Mouse (Mus musculus) CH12.LX (cell line): ENCODE results near the gene Slc6a9. TPM values are rescaled to one million over a fixed set of nuclear protein-coding genes. Genes with fewer than 3 reads are reported as not detected.

Source experiments
- DNase-seq: peaks from one replicate; pipeline ENCODE4 v3.0.0-alpha.2; 2013; ENCODE audit errors: extremely low read depth
- H3K27ac ChIP-seq: 2 replicates; pipeline ENCODE4 v1.5.1; 2012; ENCODE audit warnings: low read depth, mild to moderate bottlenecking, control low read depth, moderate library complexity; ENCODE audit not compliant: insufficient read depth
- H3K27me3 ChIP-seq: replicated peaks from 2 replicates; pipeline ENCODE3; 2012; ENCODE audit warnings: inconsistent platforms
- H3K36me3 ChIP-seq, 2 experiments: replicated peaks in 1 of 2; 2 replicates each; pipeline versions ENCODE3 to v1.6.1; 2012; ENCODE audit warnings: inconsistent platforms in 1 of 2, low read length in 1 of 2, mild to moderate bottlenecking in 1 of 2, mixed read lengths in 1 of 2, moderate library complexity in 1 of 2; ENCODE audit not compliant: control insufficient read depth in 1 of 2, insufficient read depth in 1 of 2
- H3K4me1 ChIP-seq, 2 experiments: 2 replicates each; pipeline ENCODE4 v1.6.1; 2012; ENCODE audit warnings: inconsistent platforms in 1 of 2, moderate library complexity in 1 of 2; ENCODE audit not compliant: insufficient read depth in 2 of 2, control insufficient read depth in 1 of 2
- H3K4me2 ChIP-seq: 2 replicates; pipeline ENCODE4 v1.6.1; 2012; ENCODE audit warnings: low read depth, mild to moderate bottlenecking, control low read depth; ENCODE audit not compliant: poor library complexity, insufficient read depth, severe bottlenecking
- H3K4me3 ChIP-seq, 3 experiments: fragments of 150-350 bp in 1 of 3; sonication (generic) in 1 of 3; replicated peaks in 1 of 3; 2 replicates each; pipeline versions ENCODE3 to v1.5.1; 2011 to 2012; ENCODE audit warnings: low read depth in 2 of 3, low read length in 2 of 3, mild to moderate bottlenecking in 2 of 3, moderate library complexity in 2 of 3, control low read depth in 1 of 3, improper control_type of control experiment in 1 of 3, inconsistent platforms in 1 of 3, mixed read lengths in 1 of 3; ENCODE audit not compliant: poor library complexity in 1 of 3
- H3K79me2 ChIP-seq: replicated peaks from 2 replicates; pipeline ENCODE4 v1.6.1; 2012; ENCODE audit warnings: mild to moderate bottlenecking, moderate library complexity; ENCODE audit not compliant: control insufficient read depth, poor library complexity, insufficient read depth, severe bottlenecking; ENCODE audit errors: extremely low read depth
- H3K9ac ChIP-seq: 2 replicates; pipeline ENCODE4 v1.6.1; 2012; ENCODE audit warnings: low read depth, mild to moderate bottlenecking, control low read depth, moderate library complexity; ENCODE audit not compliant: insufficient read depth
- H3K9me3 ChIP-seq: replicated peaks from 2 replicates; pipeline ENCODE3; 2012; ENCODE audit warnings: low read length, inconsistent platforms, mixed read lengths
- BHLHE40 ChIP-seq: IDR thresholded peaks from 2 replicates; pipeline ENCODE4 v1.6.1; 2011; ENCODE audit warnings: mild to moderate bottlenecking, low read depth, low read length, improper control_type of control experiment
- CTCF ChIP-seq, 2 experiments: IDR thresholded peaks in 1 of 2; conservative IDR thresholded peaks in 1 of 2; 2 replicates each; pipeline ENCODE4 v1.5.1; 2011 to 2012; ENCODE audit warnings: low read depth in 2 of 2, low read length in 2 of 2, improper control_type of control experiment in 1 of 2, inconsistent platforms in 1 of 2, mild to moderate bottlenecking in 1 of 2, moderate library complexity in 1 of 2
- ELF1 ChIP-seq: IDR thresholded peaks from 2 replicates; pipeline ENCODE4 v1.6.1; 2014; ENCODE audit warnings: low read depth, mild to moderate bottlenecking, inconsistent platforms, low read length, improper control_type of control experiment
- GABPA ChIP-seq: IDR thresholded peaks from 2 replicates; pipeline ENCODE4 v1.6.1; 2012; ENCODE audit warnings: low read depth, low read length, improper control_type of control experiment, inconsistent platforms; ENCODE audit not compliant: insufficient replicate concordance
- IRF4 ChIP-seq: IDR thresholded peaks from 2 replicates; pipeline ENCODE4 v1.6.1; 2014; ENCODE audit warnings: low read depth, mild to moderate bottlenecking, inconsistent platforms, low read length, improper control_type of control experiment
- KAT2A ChIP-seq: IDR thresholded peaks from 2 replicates; pipeline ENCODE4 v1.6.1; 2012; ENCODE audit warnings: low read length, improper control_type of control experiment, inconsistent platforms; ENCODE audit not compliant: insufficient replicate concordance
- MAFK ChIP-seq: IDR thresholded peaks from 2 replicates; pipeline ENCODE4 v1.6.1; 2011; ENCODE audit warnings: low read length, improper control_type of control experiment; ENCODE audit not compliant: insufficient replicate concordance
- MAX ChIP-seq: IDR thresholded peaks from 2 replicates; pipeline ENCODE4 v1.6.1; 2011; ENCODE audit warnings: low read length, improper control_type of control experiment
- NRF1 ChIP-seq: IDR thresholded peaks from 2 replicates; pipeline ENCODE4 v1.6.1; 2014; ENCODE audit warnings: low read depth, mild to moderate bottlenecking, inconsistent platforms, low read length, improper control_type of control experiment, moderate library complexity
- POLR2A ChIP-seq: IDR thresholded peaks from 2 replicates; pipeline ENCODE4 v1.6.1; 2011; ENCODE audit warnings: low read depth, mild to moderate bottlenecking, improper control_type of control experiment, low read length
- POLR2AphosphoS2 ChIP-seq: IDR thresholded peaks from 2 replicates; pipeline ENCODE4 v1.6.1; 2011; ENCODE audit warnings: low read depth, low read length, improper control_type of control experiment
- RAD21 ChIP-seq: IDR thresholded peaks from 2 replicates; pipeline ENCODE4 v1.6.1; 2011; ENCODE audit warnings: low read depth, mild to moderate bottlenecking, low read length, improper control_type of control experiment, moderate library complexity
- RCOR1 ChIP-seq: conservative IDR thresholded peaks from 2 replicates; pipeline ENCODE4 v1.6.1; 2012; ENCODE audit warnings: low read depth, mild to moderate bottlenecking, inconsistent platforms, low read length, improper control_type of control experiment
- SIN3A ChIP-seq: IDR thresholded peaks from 2 replicates; pipeline ENCODE4 v1.6.1; 2012; ENCODE audit warnings: low read length, improper control_type of control experiment, inconsistent platforms
- SMC3 ChIP-seq: IDR thresholded peaks from 2 replicates; pipeline ENCODE4 v1.6.1; 2011; ENCODE audit warnings: low read depth, low read length, improper control_type of control experiment
- TBP ChIP-seq: conservative IDR thresholded peaks from 2 replicates; pipeline ENCODE4 v1.6.1; 2011; ENCODE audit warnings: low read depth, low read length, improper control_type of control experiment
- USF2 ChIP-seq: conservative IDR thresholded peaks from 2 replicates; pipeline ENCODE4 v1.6.1; 2011; ENCODE audit warnings: low read depth, low read length, improper control_type of control experiment
- ZC3H11A ChIP-seq: IDR thresholded peaks from 2 replicates; pipeline ENCODE4 v1.6.1; 2012; ENCODE audit warnings: low read depth, mild to moderate bottlenecking, inconsistent platforms, low read length, improper control_type of control experiment
- dilution Hi-C: fragments of 300-500 bp; cut with MboI; formaldehyde crosslinking; loops from 2 replicates; pipeline ENCODE4 v1.14.3; 2020; ENCODE audit warnings: low sequenced_read_pairs; ENCODE audit not compliant: extremely low pct_unique_long_range_greater_than_20kb, extremely low pct_ligation_motif_present
- in situ Hi-C: fragments of 300-500 bp; cut with MboI; formaldehyde crosslinking; loops from 3 replicates; pipeline ENCODE4 v1.14.3; 2019; ENCODE audit warnings: low sequenced_read_pairs, low pct_ligation_motif_present, low pct_unique_long_range_greater_than_20kb, mixed read lengths
- polyA plus RNA-seq: library from polyadenylated mRNA; unstranded; fragments of >175 nt; gene quantifications from 2 replicates; pipeline ENCODE4 v1.2.1, GENCODE M21; 2012; ENCODE audit warnings: low read depth; ENCODE audit not compliant: insufficient read length
- total RNA-seq, 2 experiments: library from RNA; depleted of rRNA; stranded (reverse); fragments of 300-350 nt in 1 of 2; fragments of >200 nt in 1 of 2; gene quantifications; 2 replicates each; pipeline ENCODE4 v1.2.3; 2012 to 2014

Slc6a9 gene
- total and polyA plus RNA-seq, 3 experiments = 4.0 to 15.6 (median 9.1) TPM

DNA sequence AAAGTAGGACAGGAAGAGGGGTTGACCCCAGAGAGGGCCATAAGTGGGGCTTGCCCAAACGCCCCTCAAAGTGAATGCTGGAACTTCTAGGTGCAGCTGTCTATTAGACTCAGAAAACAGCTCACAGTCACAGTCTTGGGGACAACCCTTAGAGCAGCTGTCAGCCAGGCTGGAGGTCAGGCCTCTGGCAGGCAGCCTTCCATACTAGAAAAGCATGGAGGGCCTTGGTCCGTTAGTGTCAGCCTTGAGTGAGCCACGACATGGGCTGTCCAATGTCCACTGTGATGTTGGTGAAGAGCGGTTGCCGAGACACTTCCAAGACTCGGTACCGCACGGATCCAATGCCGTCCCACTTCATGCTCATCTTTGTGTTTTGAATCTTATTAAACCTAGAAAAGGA, 39.3 kb downstream of the Slc6a9 start:
- dilution Hi-C loops = no loop called here
- no peak for TF ChIP-seq RAD21
- no peak for TF ChIP-seq USF2
- TF ChIP-seq CTCF (conservative IDR thresholded peaks at IDR 0.05 in 1 of 2, IDR thresholded peaks at IDR 0.05 in 1 of 2; ENCODE audit: low read depth in 2 of 2, low read length in 2 of 2) = no peak
- no peak for TF ChIP-seq RCOR1
- no peak for TF ChIP-seq TBP
- no peak for TF ChIP-seq ELF1
- no peak for TF ChIP-seq ZC3H11A
- no peak for TF ChIP-seq MAFK
- TF ChIP-seq KAT2A = no peak
- TF ChIP-seq POLR2A = no peak
- no peak for TF ChIP-seq GABPA

DNA sequence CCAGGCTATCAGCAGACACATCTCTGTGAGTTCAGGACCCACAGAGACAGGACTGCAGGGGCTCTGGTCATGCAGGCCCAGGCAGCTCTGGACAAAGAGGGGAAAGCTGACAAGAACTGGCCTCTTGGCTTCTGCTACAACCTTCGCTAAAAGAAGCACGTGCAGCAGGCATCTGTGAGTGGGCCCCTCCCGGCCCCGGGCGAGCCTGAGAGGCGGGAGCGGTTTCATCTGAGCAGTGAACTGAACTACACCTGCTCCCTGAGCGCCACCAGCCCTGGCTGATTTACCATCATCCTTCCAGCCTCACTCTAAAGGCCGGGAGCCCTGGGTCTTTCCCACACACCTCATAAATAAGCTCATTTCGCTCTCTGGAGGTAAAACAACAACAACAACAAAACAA, 44.0 kb downstream of the Slc6a9 start:
- Histone ChIP-seq H3K79me2 (no peaks in the 10 kb centered on the region), H3K27me3 (no peaks in the 10 kb centered on the region), H3K4me1 (no peaks in the 10 kb centered on the region), H3K4me3 (no peak overlapping the region), H3K4me2 (no peak overlapping the region), H3K36me3 (peaks cover 10 to 91% of the 10 kb centered on the region in 2 experiments), H3K27ac (no peak overlapping the region), H3K9me3 (no peaks in the 10 kb centered on the region), H3K9ac (no peak overlapping the region)
- DNase-seq = no peak
- dilution Hi-C loops = no loop called here
- in situ Hi-C loops = no loop called here
- TF ChIP-seq SMC3 (no peak), CTCF (conservative IDR thresholded peaks at IDR 0.05 in 1 of 2, IDR thresholded peaks at IDR 0.05 in 1 of 2; ENCODE audit: low read depth in 2 of 2, low read length in 2 of 2) (no peak)

More for the DNA sequence above, 39.3 kb downstream of the Slc6a9 start:
- DNase-seq = no peak
- no peak overlapping the region for H3K9ac ChIP-seq
- peaks cover 7 to 88% of the 10 kb centered on the region in 2 experiments for H3K36me3 ChIP-seq
- in situ Hi-C loops = no loop called here
- H3K4me3 ChIP-seq = no peak overlapping the region
- 0 out of 4 replicates have a peak, but pooled peaks cover 0 to 4% of the 10 kb centered on the region in 2 experiments for H3K4me1 ChIP-seq
- H3K27me3 ChIP-seq = no peaks in the 10 kb centered on the region
- H3K9me3 ChIP-seq = no peaks in the 10 kb centered on the region
- no peaks in the 10 kb centered on the region for H3K79me2 ChIP-seq
- no peak overlapping the region for H3K27ac ChIP-seq
- H3K4me2 ChIP-seq = no peak overlapping the region

DNA sequence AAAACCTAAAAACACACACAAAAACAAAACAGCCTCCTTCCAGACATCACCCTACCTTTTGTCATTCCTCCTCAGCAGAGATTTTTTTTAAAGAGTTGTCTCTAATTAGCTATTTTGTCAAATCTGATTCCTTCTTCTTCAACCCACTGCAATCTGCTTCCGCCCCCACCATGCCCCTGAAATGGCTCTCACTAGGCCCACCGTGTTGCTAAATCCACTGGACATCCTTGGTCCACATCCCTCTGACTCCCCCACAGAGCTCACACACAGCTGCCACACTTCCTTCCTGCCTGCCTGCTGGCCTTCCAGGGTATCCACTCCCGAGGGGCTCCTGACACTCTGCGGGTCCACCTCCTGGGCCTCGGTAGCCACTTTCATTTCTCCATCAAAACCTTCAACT, 44.4 kb downstream of the Slc6a9 start:
- H3K27ac ChIP-seq = no peak overlapping the region
- no peaks in the 10 kb centered on the region for H3K27me3 ChIP-seq

More for the DNA sequence above, 44.4 kb downstream of the Slc6a9 start:
- in situ Hi-C loops = no loop called here
- peaks cover 13 to 91% of the 10 kb centered on the region in 2 experiments for H3K36me3 ChIP-seq
- no peak overlapping the region for H3K4me3 ChIP-seq
- H3K79me2 ChIP-seq = no peaks in the 10 kb centered on the region
- H3K9me3 ChIP-seq = no peaks in the 10 kb centered on the region
- no peak for TF ChIP-seq NRF1
- TF ChIP-seq ZC3H11A = no peak
- no peak for TF ChIP-seq BHLHE40
- TF ChIP-seq POLR2AphosphoS2 = no peak
- no peak for TF ChIP-seq SIN3A
- TF ChIP-seq RAD21 = no peak
- no peak for TF ChIP-seq IRF4
- no peak for TF ChIP-seq MAX
- TF ChIP-seq POLR2A = no peak
- no peaks in the 10 kb centered on the region for H3K4me1 ChIP-seq
- no peak overlapping the region for H3K9ac ChIP-seq
- DNase-seq = no peak
- no peak overlapping the region for H3K4me2 ChIP-seq
- dilution Hi-C loops = no loop called here
